Mouse (Mus musculus): ENCODE measurements around the gene 6430571L13Rik.

Gene 6430571L13Rik

GRCm38 (mm10) chr9:107377961-107378512 lies 37.6 kb downstream of the 6430571L13Rik start:
- no peak for DNase-seq (ENCODE audit: inconsistent ontology term)

DNA sequence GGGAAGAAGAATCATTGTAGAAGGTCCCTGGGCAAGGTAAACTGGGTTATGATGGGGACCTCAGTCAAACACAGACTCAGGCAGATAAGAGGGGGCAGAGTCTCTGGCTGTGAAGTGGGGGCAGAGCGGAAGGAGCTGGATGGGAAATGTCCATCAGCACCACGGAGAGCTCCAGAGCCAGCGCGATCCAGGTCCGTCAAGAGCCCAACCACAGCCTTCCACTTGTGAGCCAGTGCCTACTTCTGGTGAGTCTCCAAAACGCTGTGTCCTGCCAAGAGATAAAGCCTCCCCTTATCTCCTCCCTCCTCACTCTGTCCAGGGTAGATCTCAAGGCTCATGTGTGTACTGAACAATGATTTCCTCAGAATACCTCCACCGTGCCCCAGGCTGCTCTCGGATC lies 41.3 kb downstream of the 6430571L13Rik start:
- peak; percentile 32 for DNase-seq (ENCODE audit: inconsistent ontology term)

DNA sequence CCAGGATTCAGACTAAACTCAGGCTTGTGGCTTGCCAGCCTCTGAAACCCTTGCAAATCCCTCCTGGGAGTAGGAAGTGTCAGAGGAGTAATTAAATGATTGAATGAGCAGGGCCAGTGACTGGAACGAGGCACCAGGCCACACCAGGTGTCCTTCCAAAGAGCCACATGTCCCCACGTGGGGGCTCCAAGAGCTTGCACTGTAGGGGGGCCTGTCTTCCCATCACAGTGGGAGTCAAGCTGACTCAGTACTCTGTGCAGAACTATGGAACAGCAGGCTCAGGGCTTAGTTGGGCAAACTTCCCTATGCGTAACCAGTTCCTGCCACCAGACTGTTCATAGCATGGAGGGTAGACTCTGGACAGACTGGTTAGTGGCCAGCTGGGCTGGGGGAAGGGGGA lies 44.0 kb downstream of the 6430571L13Rik start:
- no peak for DNase-seq (ENCODE audit: inconsistent ontology term)

GRCm38 (mm10) chr9:107386722-107387121 lies 46.3 kb downstream of the 6430571L13Rik start:
- no peak for DNase-seq (ENCODE audit: inconsistent ontology term)

DNA sequence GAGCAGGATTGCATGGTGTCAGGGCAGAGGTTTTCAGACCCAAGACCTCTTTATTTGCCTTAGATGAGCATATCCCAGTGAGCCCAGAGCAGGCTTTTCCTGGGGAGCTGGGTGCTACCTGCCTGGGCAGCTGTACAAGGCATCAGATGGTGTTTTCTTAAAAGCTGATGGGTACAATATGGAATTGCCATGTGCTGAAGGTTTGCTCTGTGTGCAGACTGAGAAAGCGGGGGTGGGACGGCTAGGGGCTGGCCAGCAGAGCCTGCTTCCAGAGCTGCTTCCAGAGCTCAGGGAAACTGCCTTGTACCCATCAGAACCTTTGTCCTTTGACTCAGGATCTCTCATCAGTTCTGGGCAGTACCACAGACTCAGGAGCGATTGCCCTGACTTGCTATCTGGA lies 47.3 kb downstream of the 6430571L13Rik start:
- DNase-seq (ENCODE audit: inconsistent ontology term): no peak

DNA sequence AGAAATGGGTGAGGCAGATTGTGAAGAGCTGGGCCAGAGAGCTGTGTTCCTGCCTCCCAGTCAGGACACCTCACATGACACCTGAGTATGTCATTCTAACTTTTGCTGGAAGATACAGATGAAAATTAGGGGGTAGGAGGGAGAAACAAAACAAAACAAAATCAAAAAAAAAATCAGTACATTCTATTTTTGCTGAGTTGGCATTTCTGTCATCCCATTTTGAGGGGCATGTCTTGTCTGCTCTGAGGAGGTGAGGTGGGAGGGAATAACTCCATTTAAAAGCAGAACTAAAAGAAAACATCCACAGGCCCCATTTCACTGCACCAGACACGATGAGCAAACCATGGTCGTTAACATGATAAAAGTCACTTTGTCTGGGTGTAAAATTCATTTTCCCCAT lies 47.9 kb downstream of the 6430571L13Rik start:
- no peak for DNase-seq (ENCODE audit: inconsistent ontology term)

GRCm38 (mm10) chr9:107396397-107396796 lies 56.0 kb downstream of the 6430571L13Rik start:
- no peak for DNase-seq (ENCODE audit: inconsistent ontology term)

- DNase-seq (ENCODE audit: inconsistent ontology term): no peak
Observed at GRCm38 (mm10) chr9:107398968-107399367, 58.6 kb downstream of the 6430571L13Rik start.

DNA sequence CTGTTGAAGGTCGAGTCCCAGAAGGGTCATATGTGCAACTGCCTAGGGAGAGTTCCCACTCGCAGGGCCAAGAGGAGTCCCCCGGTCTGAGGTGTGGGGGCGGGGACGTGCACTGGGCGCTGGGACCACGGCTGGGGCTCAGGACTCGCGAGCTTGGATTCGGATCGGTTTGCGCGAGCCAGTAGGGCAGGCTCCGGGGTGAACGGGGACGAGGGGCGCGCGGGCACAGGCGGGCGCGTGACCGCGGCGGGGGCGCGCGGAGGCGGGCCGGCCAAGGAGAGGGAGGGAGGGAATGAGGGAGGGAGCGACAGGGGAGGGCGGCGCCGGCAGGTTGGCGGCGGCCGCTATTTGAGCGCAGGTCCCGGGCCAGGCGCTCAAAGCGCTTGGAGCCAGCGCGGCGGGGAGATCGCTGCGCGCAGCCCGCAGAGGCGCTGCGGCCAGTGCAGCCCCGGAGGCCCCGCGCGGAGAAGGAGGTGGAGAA lies 59.1 kb downstream of the 6430571L13Rik start, which contains the start of gene Cacna2d2:
TSS of gene Cacna2d2 (plus strand) at position 122 of the 481 bp plus-strand sequence.
- DNase-seq (ENCODE audit: inconsistent ontology term): peak; percentile 60

DNA sequence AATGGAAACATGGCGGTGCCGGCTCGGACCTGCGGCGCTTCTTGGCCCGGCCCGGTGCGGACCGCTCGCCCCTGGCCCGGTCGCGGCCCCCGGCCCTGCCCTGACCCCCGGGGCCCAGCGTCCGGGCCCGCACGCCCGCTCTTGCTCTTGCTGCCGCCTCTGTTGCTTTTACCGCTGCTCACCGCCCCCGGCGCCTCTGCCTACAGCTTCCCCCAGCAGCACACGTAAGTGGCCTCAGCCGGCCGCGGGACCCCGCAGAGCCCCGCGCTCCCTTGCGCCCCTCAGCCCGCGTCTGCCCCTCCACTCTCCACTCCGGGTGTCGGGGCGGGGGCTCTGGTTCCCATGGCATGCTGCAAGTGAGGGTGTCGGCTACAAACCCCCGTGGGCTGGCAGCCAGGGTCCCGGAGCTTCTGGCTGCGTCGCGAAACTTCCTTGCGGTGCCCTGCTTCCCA lies 59.7 kb downstream of the 6430571L13Rik start:
- DNase-seq (ENCODE audit: inconsistent ontology term): peak; percentile 23

- DNase-seq (ENCODE audit: inconsistent ontology term): no peak
Observed at GRCm38 (mm10) chr9:107400666-107401285, 60.4 kb downstream of the 6430571L13Rik start.
